Mouse (Mus musculus): Measurements from ENCODE around the gene Dock11.

Gene Dock11

DNA sequence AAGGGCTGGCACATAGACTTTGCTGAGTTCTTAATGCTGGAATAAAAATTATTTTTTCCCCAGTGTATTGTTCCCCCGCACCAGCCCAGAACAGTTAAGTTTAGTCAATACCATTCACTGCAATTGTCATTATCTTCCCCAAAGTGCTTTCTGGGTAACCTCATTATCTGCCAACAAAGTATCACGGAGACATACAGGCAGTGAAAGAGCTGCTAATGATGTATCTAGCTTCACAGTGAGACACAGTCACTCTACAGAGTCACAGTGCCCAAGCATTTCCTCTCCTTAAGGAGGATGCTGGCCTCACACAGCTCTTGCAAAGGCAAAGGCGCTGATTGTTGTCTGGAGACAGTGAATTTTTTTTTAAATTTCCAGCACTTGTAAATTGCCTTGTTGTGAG, 63.3 kb downstream of the Dock11 start:
- no peak for DNase-seq

- DNase-seq = no peak
Observed at GRCm38 (mm10) chrX:35952521-35953095, 64.0 kb downstream of the Dock11 start.

- DNase-seq = no peak
Observed at GRCm38 (mm10) chrX:35956236-35956635, 67.6 kb downstream of the Dock11 start.

GRCm38 (mm10) chrX:35963087-35963486, 74.5 kb downstream of the Dock11 start:
- DNase-seq = no peak

DNA sequence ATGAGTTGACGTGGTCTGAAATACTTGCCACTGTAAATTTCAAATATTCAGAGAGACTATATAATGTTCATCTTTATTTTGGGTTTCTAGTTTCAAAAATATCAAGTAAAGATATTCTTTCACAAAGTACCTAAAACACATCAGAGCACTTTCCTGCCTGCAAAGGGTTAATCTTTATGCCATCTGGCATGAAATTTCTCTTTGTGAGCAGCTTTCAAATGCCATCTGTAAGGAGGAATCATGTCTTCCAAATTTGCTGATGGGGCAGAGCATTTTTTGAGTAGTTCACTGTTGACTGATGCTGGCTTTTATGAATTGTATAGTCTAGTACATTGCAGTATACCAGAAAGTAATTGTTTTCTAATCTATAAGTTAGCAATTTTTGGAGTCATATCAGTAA, 80.6 kb downstream of the Dock11 start:
- no peak for DNase-seq

DNA sequence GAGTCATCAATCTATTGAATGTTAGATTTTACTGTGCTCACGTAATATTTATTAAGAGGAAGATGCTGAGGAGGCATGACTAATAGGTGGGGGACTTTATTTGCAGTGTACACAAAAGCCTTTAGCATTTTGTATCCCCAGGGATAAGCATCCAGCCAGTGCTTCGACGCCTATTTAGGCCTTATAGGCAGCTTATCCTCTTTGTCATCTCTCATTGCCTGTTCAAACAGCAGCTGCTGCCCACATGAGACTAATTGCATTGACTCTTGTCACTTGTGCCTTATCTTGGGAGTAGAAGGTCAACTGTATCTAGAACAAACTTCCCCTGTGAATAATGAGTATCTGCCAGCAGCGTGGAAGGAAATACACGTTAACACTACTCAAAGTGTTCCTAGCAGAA, 88.0 kb downstream of the Dock11 start:
- DNase-seq = no peak

GRCm38 (mm10) chrX:35987981-35988380, 99.3 kb downstream of the Dock11 start:
- DNase-seq = no peak

DNA sequence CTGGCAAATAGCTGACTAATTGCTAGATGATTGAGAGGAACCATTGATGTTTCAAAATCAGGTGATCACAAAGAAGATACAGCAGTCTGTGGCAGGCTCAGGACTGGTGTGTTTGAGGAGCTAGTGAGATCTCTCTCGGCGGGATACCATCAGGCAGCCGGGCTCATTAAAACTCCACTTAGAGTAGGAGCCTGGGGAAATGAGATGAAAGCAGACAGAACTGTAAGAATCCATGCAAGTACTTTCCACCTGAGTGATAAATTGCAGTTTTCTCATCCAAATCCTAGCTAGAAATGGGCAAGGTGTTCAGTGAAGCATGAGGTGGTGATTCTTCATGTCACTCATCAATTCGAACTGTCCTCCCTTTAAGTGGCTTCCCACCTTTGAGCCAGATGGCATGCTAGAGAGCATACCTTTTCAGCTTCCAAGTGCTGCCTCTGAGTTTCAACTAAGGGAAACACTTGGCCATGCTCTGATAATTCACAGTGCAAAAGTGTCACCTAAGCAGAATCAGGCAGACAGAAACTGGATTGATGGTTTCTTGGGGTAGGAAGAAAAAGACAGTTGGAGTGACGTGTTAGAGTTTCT, 102.0 kb downstream of the Dock11 start:
- DNase-seq = no peak

GRCm38 (mm10) chrX:35994226-35994625, 105.6 kb downstream of the Dock11 start:
- no peak for DNase-seq

DNA sequence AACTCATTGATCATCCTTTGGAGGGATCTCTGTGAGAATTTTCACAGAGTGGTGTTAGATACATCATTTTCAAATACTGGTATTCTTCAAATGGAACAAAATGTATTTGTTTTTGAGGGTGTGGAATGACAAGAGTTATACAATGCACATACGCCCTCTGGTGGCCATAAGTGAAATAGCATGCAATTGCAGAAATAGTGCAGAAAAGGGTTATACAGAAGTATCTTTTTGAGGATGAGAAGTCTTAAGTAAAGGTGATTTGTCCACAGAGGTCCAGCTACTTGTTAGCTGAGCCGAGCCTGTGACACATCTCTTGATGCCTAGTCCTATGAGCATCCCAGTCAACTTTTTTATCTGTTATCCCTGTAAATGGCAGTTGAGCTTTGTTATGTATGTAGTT, 108.4 kb downstream of the Dock11 start:
- DNase-seq = peak; percentile 32

GRCm38 (mm10) chrX:35997793-35998419, 109.3 kb downstream of the Dock11 start:
- no peak for DNase-seq

DNA sequence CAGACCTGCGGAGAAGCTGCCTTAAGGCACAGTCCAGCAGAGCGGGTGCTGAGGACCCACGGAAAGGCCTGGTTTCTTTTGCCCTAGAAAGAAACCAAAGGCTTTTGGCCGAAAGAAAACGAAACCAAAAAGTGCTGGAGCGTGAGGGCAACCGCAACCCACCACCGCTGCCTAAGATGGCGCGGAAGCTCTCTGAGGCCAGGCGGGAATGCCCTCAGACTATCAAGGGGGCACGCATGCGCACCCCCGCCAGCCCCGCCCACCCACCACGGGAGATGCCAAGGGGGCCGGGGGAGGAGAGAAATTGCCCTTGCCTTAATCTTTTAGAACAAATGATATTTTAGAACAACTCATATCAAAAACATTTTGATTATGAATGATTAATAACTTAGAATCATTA, 137.0 kb downstream of the Dock11 start:
- DNase-seq = no peak

- no peak for DNase-seq
Observed at GRCm38 (mm10) chrX:36031113-36031512, 142.5 kb downstream of the Dock11 start.

GRCm38 (mm10) chrX:36034045-36034444, 145.4 kb downstream of the Dock11 start:
- no peak for DNase-seq

DNA sequence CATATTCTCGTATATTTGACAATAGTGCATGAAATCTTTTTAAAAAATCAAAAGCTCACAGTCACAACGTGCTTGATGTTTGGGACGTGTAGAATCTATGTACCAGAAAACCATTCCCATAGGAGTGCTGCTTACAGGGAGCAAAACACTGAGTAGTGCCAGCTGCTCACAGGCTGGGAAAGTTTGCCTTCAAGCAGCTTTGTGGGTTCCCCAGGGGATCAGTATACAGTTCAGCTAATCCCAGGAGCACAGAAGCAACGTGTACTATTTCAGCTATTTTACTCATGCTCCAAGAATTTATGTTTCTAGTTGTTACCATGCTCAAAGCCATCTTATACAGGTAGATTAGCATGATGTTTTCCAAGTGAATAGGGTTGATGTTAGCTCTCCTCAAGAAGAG, 157.1 kb downstream of the Dock11 start:
- no peak for DNase-seq

- peak; percentile 34 for DNase-seq
Observed at GRCm38 (mm10) chrX:36047451-36047850, 158.8 kb downstream of the Dock11 start.

DNA sequence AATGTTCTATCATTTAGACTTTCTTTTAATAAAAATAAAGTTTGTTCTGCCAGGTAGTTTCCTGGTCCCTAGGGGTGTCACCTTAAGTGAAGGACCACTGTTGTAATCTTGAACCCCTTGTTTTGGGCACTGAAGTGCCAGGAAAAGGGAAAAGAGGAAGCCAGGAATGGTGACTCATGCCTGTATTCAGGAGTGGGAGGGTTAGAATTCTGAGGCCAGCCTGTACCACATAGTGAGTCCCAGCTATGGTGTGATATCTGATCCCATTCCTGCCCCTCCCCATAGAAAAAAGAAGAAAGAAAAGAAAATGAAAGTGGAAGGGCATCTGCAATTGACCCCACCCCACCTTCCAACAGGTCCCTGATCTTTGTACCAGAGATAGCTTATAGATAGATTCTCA, 161.7 kb downstream of the Dock11 start:
- no peak for DNase-seq

GRCm38 (mm10) chrX:36073997-36074396, 185.4 kb downstream of the Dock11 start:
- no peak for DNase-seq

DNA sequence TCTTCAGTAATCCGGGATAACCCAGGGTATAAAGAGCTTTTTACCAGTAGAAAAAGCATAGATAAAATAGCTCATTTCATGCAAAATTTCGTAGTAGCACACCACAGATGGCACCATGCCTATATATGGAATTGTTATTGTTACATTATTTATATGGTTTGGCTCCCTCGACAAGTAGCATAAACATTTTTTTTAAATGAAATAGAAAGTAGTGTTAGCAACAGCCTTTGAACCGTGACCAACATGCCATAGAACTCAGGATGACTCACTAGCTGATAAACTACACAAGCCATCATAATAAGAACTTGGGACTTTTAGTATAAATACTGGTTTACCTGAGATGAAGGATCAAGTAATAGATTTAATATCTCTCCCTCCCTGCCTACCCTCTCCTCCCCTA, 188.5 kb downstream of the Dock11 start:
- DNase-seq = no peak

DNA sequence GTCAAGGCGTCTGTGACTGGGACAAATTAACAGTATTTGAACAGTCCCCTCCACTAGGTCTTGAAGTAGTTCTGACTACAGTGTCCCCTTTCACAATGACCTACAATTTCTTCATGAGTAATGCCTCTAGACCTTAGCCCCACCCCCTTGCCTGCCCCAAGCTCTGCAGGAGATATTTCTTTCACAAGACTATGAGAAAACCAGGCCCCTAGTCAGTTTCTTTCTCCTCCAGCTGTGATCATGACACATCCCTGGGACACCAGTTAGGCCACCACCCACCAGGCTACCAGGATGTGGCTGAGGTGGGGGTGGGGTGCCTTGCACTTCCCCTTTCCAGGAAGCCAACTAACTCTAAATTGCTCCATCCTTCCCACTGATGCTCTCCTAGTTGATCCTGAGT, 194.3 kb downstream of the Dock11 start:
- no peak for DNase-seq

- no peak for DNase-seq
Observed at GRCm38 (mm10) chrX:36088464-36089256, 200.0 kb downstream of the Dock11 start.

- DNase-seq = no peak
Observed at GRCm38 (mm10) chrX:36100883-36101282, 212.3 kb downstream of the Dock11 start.

DNA sequence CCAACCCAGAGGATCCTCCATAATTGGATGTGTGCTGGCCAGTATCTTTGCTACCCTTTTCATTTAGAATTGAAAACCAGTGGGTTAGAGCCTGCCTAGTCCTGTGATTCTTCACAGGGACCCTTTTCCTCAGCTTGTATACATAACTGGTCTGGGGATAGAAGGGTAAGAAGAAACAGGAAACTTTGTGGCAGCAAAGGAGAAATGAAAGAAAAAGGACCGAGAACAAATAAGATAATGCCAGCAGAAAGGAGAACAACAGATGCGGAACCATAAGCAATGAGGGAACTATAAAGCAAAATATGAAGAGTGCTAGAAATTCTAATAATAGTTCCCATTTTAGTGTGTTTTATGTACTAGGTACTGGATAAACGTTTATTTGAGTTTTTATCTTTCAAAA, 212.7 kb downstream of the Dock11 start:
- DNase-seq = no peak

- DNase-seq = no peak
Observed at GRCm38 (mm10) chrX:36108601-36109000, 220.0 kb downstream of the Dock11 start.

Measured in kidney, postnatal 10 days (tissue).